Mouse (Mus musculus): Measurements from ENCODE around the gene Fam167b.

DNA sequence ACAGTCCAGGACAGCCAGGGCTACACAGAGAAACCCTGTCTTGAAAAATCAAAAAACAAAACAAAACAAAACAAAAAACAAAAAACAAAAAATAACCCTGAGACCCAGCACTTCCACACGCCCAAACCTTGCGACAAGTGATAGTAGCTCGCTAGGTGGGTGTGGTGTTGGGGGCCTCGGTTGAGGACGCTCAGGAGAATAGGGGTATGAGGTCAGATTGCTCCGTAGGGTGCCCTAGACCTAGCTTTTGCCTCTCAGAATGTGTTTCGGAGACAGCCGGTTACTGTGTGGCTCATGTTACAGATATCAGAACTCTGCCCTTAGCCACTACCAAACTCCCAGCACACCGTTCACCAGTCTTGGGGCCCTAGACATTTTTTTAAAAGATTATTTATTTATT lies 7.4 kb upstream of the Fam167b start:
- TF ChIP-seq CHD2 (IDR thresholded peaks at IDR 0.05; ENCODE audit: low read depth, low read length) (no peak), ZNF384 (IDR thresholded peaks at IDR 0.05; ENCODE audit: low read depth, low read length) (no peak)

Data from ES-E14 (cell line).